Mouse (Mus musculus) layer of hippocampus, adult 8-10 months (tissue): ENCODE measurements around the gene Gpr65. TPM values are rescaled to one million over a fixed set of nuclear protein-coding genes. Genes with fewer than 3 reads are reported as not detected.
"Not testable (repeated sequence)": the region's sequence is repeated elsewhere in the genome, so short reads cannot be mapped to it uniquely, and the experiment has no call there.

Source experiments
- DNase-seq, 2 experiments: peaks; one replicate each; pipeline ENCODE4 v3.0.0; 2022; ENCODE audit warnings: low spot score in 2 of 2
- total RNA-seq, 4 experiments: library from RNA; stranded (reverse); gene quantifications; 2 replicates each; pipeline ENCODE4 v1.2.4; 2022

Gpr65 gene
- 1 to 10 TPM in 2 of 4 experiments, not detected in 2; 2.7 TPM for total RNA-seq

DNA sequence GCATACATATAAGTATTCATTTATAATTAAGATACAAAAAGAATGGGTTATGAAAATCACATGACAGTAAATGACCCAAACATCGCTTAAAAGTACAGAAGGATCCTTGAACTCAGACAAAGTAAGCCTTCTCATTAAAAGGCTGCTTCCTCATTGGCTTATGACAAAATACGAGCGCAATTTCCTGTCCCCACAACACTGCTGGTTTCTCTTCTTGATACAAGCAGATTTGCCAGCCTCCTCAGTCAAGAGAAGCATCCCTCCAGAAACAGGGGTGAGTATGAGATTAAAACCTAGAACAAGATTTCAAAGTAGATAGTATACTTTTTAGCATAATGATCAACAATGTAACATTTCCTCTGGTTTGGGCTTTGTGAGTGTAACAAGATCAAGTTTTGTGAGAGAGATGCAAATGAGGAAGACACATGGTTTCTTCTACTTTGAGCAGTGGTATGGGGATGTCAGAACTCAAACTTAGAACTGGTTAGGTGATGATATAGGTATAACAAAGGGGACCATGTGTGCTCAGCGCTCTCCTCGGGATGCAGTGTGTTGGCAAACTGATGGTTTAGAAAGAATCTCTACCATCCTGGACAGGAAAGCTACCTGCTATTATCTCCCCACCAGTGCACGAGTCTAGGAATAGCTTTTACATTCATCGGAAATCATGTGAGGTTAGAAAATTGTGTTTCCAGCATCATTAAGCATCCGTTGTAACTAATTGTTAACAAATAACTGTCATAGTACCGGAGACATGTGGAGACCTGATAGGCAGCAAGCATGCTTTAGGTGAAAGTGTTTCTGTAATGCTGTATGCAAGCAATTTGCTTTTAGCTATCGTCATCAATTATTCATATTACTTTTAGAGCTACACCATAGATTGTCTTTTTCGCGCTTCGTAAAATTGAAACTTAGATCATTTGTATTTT is at the start of gene Gpr65:
Gene Gpr65, plus strand, starts transcription at position 195 of the 929 bp plus-strand sequence.
- DNase-seq, result no peak

DNA sequence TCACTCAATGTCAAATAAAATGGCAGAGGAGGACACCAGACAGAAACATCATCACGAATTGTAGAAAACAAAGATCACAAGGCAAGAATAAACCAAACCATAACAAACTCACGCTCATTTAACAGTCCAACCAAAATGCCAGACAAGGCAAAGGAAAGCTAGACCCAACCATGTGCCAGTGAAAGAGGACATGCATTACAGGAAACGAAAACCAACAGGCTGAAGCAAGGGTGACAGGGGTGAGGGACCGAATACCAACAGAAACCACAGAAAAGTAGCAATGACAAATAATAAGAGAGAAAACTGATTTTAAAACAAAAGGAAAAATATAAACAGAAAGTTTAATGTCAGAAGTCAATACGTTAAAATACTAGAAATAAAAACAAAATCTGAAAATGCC is 45.1 kb upstream of the Gpr65 start:
- no peak for DNase-seq

DNA sequence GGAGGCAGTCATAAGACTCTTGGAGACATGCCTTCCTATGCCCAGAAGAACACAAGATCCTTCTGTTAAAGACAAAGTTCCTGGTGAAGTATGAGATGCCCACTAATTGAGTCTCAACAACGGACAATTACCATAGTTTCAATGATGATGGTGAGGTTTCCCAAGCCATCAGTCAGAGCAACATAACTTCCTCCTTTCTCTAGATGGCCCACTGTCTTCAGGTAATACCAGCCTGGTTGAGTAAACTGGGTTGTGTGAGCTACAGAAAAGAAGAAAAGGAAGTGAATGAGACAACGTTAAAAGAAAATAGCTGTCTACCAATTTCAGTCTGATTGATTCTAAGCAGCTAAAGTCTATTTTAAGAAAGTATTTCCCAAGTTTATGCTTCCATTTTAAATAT is 41.4 kb upstream of the Gpr65 start:
- no peak for DNase-seq

DNA sequence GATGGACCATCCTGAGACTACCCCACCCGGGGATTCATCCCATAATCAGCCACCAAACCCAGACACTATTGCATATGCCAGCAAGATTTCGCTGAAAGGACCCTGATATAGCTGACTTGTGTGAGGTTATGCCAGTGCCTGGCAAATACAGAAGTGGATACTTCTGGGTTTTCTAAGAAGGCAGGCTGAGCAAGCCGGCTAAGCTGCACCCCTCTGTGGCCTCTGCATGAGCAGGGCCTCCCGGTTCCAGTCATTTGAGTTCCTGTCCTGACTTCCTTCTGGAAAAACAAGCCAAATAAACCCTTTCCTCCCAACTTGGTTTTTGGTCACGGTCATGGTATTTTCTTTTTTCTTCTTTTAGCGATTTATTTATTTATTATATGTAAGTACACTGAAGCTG is 30.0 kb upstream of the Gpr65 start:
- DNase-seq, result not testable (repeated sequence)

DNA sequence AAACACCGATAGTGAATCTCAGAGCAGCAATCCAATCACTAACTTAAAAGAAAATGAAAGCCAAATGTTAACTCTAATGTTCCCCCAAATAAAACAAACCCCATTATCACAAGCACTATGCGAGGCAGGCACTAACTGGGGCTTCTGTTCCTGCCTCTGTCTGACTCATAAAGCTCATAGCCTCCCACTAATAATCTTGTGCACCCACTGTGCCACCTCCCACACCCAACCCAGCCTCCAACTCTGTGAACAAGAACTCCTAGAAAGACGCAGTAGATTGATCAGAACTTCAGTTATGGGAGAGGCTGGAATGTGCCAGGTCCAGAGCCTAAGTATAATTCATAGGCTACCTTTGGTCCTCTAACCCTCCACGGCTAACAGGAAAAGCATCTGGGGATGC is 24.3 kb upstream of the Gpr65 start:
- DNase-seq, result no peak

DNA sequence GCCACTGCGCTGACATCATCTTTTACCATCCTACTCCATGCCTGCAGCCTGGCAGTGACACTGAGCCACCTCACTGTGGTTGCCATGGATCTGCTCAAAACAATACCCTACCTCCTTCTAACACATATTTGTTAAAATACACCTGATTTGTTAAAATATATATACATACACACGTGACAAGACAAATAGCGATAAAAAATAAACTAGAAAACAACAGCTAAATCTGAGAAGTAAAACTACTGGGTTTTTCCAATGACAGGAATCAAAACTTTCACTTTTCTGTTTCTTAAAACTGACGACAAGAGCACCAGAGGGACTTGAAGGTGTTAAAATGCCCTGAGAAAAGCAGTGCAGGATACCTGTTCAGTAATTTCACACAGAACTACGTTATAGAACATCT is 23.6 kb upstream of the Gpr65 start:
- DNase-seq, result no peak

DNA sequence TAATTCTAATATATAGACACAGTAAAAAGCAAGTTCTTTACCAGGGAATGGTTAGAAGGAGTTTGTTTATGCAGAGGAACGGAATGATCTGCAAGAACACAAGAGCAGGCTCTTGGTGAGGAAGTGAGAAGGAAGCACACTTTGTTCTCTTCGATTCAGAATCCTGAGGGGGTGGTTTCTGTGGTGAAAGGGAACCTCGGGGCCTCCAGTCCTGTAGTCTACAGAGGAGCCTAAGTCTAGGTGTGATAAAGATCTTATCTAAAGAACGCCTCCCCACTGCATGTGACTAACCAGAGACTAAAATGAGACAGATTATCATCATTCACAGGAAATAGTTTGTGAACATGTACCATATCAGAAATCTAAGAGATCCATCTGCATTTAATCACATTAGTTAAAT is 21.6 kb upstream of the Gpr65 start:
- DNase-seq, result no peak

DNA sequence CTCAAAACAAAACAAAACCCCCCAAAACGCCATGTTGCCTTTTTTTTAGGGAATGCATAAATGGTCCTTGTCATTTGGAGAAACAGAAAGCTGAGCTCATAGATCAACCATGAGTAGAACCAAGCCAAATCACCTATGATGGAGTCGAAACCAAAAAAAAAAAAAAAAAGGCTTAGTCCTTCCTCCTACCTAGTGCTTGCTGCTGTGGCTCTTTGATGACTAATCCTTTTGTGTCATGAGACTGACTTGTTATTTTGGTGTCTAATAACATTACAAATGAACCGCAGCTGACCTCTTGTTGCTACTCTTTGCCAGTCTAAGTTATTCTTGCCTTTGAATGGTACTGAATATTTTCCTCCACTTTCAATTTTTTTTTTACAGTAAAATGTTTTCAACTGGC is 18.8 kb upstream of the Gpr65 start:
- DNase-seq, result no peak

DNA sequence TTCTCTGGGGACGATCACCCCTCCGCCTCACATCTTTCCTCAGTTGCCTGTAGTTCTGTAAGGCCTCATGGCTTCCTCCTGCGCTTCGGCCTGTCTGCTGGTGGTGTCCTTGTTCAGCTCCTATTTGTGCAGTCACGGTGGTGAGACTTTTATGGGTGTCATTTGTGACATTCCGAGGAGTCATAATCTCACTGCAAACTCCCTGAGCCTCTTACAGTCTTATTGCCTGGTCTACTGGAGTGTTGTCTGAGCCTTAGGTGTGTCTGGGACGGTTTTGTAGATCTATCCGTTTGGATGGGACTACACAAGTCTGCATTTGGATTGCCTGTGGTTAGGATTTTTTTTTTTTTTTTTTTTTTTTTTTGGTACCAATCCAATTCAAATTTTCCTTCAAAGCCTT is 18.1 kb upstream of the Gpr65 start:
- DNase-seq, result no peak

DNA sequence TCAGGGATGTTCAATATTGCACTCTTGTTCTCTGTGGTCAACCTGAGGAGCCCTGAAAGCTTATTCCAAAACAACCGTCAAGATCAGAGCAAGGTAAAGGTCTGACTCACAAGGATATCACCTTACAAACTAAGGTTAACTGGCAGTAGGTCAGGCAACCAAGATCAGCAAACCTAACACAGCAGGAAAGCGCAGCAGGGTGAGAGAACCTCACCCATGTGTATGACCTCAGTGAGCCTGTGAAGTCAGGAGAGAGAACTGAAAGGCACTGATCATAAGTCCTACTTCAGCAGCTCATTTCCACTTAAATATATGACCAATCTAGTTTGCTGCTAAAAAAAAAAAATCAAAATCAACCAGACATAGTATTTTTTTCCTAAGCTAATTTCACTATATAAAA is 16.0 kb upstream of the Gpr65 start:
- no peak for DNase-seq

DNA sequence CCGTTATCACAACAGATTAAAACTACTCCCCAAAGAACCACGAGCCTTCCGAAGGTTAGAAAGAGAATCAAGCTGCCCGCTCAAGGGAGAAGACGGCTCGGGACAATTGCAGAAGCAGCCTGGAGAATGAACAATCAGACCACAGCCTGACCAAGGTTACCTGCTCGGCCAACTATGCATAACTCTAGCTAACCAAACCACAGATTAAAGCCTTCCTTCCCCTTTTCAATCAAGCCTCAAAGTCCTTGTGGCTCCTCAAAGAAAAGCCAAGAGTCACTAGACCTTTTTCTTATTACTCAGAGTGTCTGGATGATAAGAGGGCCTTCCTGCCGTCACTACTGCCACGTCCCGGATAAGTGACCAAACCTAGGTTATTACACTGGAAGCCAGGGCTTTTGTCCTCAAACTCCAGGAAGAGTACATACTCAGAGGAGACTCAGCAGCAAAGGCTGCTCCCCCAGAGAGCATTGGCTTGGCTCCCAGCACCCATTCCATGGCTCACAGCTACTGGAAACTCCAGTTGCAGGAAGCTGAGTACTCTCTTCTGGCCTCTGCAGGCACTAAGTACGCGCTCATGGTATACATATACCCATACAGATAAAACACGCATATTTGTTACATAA is 13.0 kb upstream of the Gpr65 start:
- no peak for DNase-seq

DNA sequence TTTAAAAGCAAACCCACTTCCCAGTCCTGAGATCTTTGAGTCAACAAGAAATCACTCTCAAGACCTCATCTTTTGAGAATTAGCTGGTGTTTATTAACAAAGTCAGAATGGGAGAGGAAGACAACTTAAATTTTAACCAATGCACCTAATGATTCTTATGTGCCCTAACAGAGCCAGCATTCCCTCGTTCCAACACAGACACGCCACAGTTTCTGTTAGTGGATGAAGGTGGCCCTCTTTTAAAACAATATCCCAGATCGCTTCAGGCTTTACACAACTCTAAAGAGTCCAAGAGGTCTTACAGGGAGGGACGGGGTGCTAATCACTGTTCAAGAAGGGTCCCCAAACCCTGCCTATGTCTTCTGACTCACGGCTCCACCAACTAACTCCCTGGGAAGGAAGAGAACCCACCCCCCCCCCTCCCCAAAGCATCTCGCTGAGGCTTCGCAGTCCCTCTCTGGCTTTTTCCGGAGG is 10.0 kb upstream of the Gpr65 start:
- no peak for DNase-seq

DNA sequence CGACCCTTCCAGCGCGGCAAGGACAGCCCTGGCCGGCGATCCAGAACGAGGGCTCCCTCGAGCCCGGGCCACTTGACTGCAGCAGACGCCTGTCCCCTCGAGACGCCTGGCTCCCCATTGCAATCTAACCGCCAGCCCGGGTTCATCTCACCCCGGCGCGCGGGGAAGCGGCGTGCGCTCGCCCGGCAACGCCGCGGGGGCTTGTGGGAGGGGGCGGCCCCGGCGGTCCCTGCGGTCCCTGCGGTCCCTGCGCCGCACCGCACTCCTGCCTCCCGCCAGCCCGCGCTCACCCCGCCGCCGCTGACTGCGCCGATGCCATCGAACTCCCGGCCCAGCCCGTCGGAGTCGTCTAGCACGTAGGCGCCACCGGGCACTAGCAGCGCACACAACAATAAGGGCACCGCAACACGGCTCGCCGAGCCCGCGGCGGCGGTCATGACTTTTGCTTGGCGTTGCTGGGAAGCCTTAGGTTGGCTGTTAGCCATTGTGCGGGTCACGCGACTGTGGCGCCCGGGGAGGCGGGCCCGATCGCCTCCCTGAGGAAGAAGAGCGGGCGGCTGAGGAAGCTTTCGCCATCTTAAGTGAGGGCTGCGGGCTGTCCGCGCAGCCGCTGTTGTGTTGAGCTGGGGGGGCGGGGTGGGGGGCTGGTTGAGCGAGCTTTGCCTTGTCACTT is 9.5 kb upstream of the Gpr65 start, which contains the start of gene Galc:
Gene Galc, minus strand, starts transcription at position 615 of the 673 bp plus-strand sequence.
- peak; percentile 78 to 86 for DNase-seq

DNA sequence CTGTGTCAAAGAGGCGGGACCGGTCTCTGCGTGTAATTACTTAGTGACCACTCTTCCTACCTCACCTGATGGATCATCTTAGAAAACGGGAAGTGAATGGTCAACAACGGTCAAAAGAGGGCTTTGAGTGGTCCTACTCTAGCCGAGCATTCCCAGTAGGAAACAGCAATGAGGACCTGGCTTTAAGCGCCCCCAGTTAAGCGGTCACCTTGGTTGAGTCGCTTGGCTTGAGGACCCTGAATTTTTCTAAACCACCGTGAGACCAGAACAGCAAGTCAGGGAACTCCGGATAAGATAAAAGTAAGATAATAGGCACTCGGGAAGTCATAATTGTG is 8.9 kb upstream of the Gpr65 start:
- DNase-seq, result no peak

DNA sequence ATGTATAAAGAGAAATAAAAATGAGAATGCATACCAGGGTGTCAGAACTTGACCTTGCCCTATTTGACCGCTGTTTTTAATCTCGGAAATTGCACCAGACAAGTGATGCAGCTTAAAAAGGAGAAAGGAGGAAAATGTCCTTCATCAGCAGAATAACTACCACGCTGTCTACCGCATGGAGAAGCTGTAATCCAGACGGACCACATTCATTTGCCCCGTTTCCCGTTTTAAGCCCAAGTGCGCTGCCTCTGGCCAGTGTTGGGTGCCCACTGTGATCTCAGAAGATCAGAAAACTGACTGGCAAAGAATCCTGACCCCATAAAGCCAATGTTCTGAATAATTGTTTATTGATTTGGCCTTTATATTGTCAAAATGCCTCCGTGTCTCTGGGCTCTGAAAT is 2.7 kb upstream of the Gpr65 start:
- DNase-seq, result no peak

DNA sequence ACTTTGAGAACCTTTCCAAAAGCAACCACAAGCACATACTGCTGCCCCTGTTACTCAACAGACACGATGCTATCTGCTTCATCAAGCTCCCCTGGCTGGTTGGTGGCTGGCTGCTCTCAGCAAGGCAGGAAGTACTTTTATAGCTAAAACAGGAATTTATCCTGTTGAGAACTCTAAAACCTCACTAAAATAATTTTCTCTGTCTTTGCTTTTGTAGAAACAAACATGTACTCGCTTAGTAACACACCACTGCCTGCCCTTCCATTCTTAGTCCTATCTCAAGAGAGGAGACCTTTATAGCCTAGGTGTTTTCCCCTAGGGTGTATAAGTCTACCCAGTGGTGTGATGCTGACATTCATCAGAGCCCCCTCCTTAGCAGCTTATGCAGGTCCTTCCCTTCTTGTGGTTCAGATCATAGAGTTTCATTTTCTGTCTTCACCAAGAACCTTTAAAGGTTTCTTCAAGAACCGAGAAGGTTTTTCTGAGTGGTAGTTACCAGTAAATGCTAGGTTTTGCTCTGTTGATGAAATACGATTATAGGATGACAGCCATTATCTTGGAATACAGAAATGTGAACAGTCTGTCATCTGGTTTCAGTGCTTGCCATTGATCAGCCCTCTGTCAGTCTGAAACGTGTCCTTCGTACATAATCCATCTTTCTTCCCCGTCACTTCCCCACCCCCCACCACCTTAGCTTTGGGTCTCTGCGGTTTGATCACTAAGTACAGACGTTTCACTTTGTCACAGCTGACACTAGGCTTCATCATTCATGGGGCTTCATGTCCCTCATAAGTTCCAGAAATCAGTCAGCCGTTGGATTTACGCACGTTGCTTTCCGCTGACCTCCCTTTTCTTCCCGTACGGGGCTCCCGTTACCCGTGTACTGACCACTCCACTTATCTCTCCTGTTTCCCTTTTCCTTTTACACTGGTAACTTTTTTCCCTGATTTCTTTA is 1.6 kb downstream of the Gpr65 start:
- DNase-seq, result no peak

DNA sequence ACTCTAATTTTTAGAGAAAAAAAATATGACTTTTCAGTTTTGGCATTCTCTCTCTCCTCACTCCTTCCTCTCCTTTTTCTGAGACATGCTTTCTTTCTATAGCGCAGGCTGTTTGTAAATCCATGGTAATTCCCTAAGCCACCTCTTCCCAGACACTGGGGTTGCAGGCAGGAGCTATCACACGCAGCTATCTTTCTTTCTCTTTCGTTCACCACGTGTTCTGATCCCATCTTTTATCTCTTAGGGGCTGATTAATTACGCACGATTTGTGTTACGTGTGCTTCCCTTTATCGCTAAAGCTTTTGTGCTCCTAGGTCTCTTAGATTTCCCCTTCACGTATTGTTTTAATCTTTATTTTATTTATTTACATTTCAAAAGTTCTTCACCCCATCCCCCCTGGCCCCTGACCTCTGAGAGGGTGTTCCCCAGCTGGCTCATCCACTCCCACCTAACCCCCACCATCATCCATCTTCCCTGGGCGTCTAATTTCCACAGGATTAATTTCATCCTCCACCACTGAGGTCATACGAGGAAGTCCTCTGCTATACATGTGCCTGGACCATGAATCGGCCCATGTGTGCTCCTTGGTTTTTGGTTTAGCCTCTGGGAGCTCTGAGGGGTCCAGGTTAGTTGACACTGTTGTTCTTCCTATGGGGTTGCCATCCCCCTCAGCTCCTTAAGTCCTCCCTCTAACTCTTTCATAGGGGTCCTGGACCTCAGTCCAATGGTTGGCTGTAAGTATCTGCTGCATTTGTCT is 2.6 kb downstream of the Gpr65 start:
- DNase-seq, result no peak

DNA sequence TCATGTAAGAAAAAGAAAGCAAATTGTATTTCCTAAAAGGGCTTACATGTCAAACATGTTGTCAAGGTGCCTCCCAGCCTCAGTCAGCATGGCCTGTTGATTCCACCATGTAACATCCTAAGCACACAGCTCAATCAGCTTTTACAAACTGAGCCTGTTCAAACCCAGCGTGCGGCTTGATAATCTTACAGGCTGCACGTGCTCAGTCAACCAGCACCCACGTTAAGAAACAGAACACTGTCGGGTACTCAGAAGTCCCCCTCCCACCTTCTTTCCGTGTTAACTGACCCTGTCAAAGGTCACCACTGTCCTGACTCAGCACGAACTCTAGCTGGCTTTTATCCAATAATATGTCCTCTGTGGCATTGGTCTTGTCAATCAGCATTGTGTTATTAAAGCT is 4.0 kb downstream of the Gpr65 start:
- no peak for DNase-seq

DNA sequence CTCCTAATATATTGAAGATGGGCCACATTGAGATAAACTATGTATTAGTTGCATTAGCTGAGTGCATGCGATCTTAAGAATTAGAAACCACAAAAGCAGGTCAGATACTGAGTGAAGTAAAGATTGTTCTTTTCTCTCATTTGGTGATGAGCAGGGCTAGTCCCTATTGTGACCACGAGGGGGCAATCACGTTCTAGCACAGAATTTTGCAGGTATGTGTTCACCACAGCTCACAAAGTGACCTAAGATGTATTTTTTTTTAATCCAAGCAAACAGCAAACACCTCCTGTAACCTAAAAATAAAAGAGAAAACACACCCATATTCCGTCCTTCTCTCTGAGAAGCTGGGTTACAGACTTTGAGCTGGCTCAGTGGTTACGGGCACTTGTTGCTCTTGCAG is 12.1 kb downstream of the Gpr65 start:
- DNase-seq, result peak; percentile 28 to 71

DNA sequence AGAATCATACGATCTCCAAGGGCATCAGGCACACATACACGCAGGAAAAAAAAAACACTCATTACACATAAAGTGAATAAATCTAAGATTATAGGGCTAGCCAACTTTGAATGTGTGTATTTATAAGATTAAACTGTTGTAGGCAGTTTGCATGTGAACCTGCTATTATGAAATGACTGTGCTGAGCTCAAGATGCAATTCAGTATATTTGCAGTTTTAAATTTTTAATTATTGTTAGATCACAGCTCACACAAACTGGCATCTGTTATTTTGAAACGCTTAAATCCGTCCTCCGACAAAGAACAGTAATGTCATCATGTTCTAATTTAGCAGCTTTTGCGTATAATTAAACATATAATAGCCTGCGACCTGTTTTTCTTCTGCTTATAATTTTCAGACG is 12.6 kb downstream of the Gpr65 start:
- DNase-seq, result no peak
